ENCODE assay signal across 17 mouse cellular contexts in genomic region chr8:12535617-12536016, GRCm38 (mm10). TPM values are rescaled to one million over a fixed set of nuclear protein-coding genes. Genes with fewer than 3 reads are reported as not detected.
A peak's percentile ranks its signal among the peaks of the same experiment; 100 is the strongest.
DNase-seq lines count a peak whose midpoint lies in the region; ATAC-seq and TF ChIP-seq lines count a peak whose summit lies in the region.
"Had no signal": no experiment of that assay in that cellular context is flagged by ENCODE, and none has a peak within 500 bp of the region (broad histone marks: within the 10 kb centered on the region; RNA-seq: fewer than 3 reads in every experiment).

No protein-coding gene starts in this region.

- no peak overlapping the region for H3K27ac ChIP-seq in forebrain, postnatal 0 days (ENCODE audit: low read depth, low read length)
- H3K27ac ChIP-seq in forebrain, embryonic 11.5 days (ENCODE audit: low read depth, low read length), result no peak overlapping the region
- no peak overlapping the region for H3K27ac ChIP-seq in ES-Bruce4 (ENCODE audit: insufficient read depth, low read length)
- H3K27ac ChIP-seq: embryonic facial prominence, embryonic 12.5 days; left cerebral cortex, adult 2 months; liver, embryonic 12.5 days had no signal

- no peak for TF ChIP-seq POLR2A in ES-Bruce4 (IDR thresholded peaks at IDR 0.05; ENCODE audit: insufficient read depth, low read length)

- TF ChIP-seq EP300 in ES-Bruce4 (IDR thresholded peaks at IDR 0.05; ENCODE audit: insufficient read depth, low read depth, low read length), result no peak

- H3K9me3 ChIP-seq in forebrain, postnatal 0 days (ENCODE audit: low read length), result no peaks in the 10 kb centered on the region
- no peaks in the 10 kb centered on the region for H3K9me3 ChIP-seq in forebrain, embryonic 11.5 days (ENCODE audit: control insufficient read depth, low read length)
- H3K9me3 ChIP-seq in ES-Bruce4 (replicated peaks; ENCODE audit: control insufficient read depth, insufficient read depth, low read length, poor library complexity, severe bottlenecking), result no peaks in the 10 kb centered on the region
- H3K9me3 ChIP-seq: embryonic facial prominence, embryonic 12.5 days; liver, embryonic 12.5 days had no signal

- no peaks in the 10 kb centered on the region for H3K4me1 ChIP-seq in forebrain, postnatal 0 days (ENCODE audit: insufficient read depth)
- H3K4me1 ChIP-seq in forebrain, embryonic 11.5 days (replicated peaks; ENCODE audit: control insufficient read depth, insufficient read depth, low read length), result no peaks in the 10 kb centered on the region
- no peaks in the 10 kb centered on the region for H3K4me1 ChIP-seq in ES-Bruce4 (ENCODE audit: control insufficient read depth, insufficient read depth, low read length)
- H3K4me1 ChIP-seq: embryonic facial prominence, embryonic 12.5 days; liver, embryonic 12.5 days had no signal

- H3K9ac ChIP-seq in forebrain, postnatal 0 days, result no peak overlapping the region
- H3K9ac ChIP-seq in forebrain, embryonic 11.5 days (ENCODE audit: low read length), result no peak overlapping the region
- peak overlapping the region; percentile 23 for H3K9ac ChIP-seq in ES-Bruce4 (ENCODE audit: low read depth, poor library complexity, severe bottlenecking)
- H3K9ac ChIP-seq: embryonic facial prominence, embryonic 12.5 days; liver, embryonic 12.5 days had no signal

- DNase-seq in forebrain, postnatal 0 days, result peak; percentile 50
- no peak for DNase-seq in forebrain, embryonic 11.5 days (ENCODE audit: low spot score)
- peak; percentile 30 to 34 for DNase-seq in left cerebral cortex, postnatal 14 days (ENCODE audit: low spot score in 2 of 2)
- no peak for DNase-seq in left cerebral cortex, postnatal 36 days (ENCODE audit: low spot score in 2 of 2)
- peak; percentile 28 to 37 for DNase-seq in right cerebral cortex, adult 2 months (ENCODE audit: low spot score in 2 of 2)
- no peak for DNase-seq in embryo, embryonic 11 days
- DNase-seq: cerebellum, adult 9-10 months; gastrocnemius, postnatal 14 days; kidney, postnatal 36 days had no signal

- no peak overlapping the region for H3K4me2 ChIP-seq in forebrain, postnatal 0 days (ENCODE audit: low read depth)
- H3K4me2 ChIP-seq in forebrain, embryonic 11.5 days (ENCODE audit: low read depth, low read length, severe bottlenecking), result no peak overlapping the region
- H3K4me2 ChIP-seq: embryonic facial prominence, embryonic 12.5 days; liver, embryonic 12.5 days had no signal

- no peak overlapping the region for H3K4me3 ChIP-seq in forebrain, postnatal 0 days (ENCODE audit: low read depth, low read length)
- no peak overlapping the region for H3K4me3 ChIP-seq in forebrain, embryonic 11.5 days (ENCODE audit: low read depth, low read length)
- peak overlapping the region; percentile 18; the same call in 1 of the 2 replicates for H3K4me3 ChIP-seq in ES-Bruce4 (ENCODE audit: low read depth, low read length)
- H3K4me3 ChIP-seq: embryonic facial prominence, embryonic 12.5 days; left cerebral cortex, adult 2 months; liver, embryonic 12.5 days had no signal

- intact Hi-C loops in left cerebral cortex, postnatal 14 days (cut with DNase I), result no loop called here
- intact Hi-C loops in left cerebral cortex, postnatal 36 days (cut with DNase I), result no loop called here

- 35% methylated on average over 9 of the region's 9 CpGs for WGBS in forebrain, postnatal 0 days
- 94% methylated on average over 9 of the region's 9 CpGs for WGBS in forebrain, embryonic 11.5 days

- no peaks in the 10 kb centered on the region for H3K36me3 ChIP-seq in forebrain, postnatal 0 days (ENCODE audit: insufficient read depth)
- no peaks in the 10 kb centered on the region for H3K36me3 ChIP-seq in forebrain, embryonic 11.5 days (ENCODE audit: control insufficient read depth, insufficient read depth, low read length)
- H3K36me3 ChIP-seq in ES-Bruce4 (ENCODE audit: control insufficient read depth, insufficient read depth, low read length, poor library complexity, severe bottlenecking), result no peaks in the 10 kb centered on the region
- H3K36me3 ChIP-seq: embryonic facial prominence, embryonic 12.5 days; liver, embryonic 12.5 days had no signal

- ATAC-seq in forebrain, postnatal 0 days, result no peak
- no peak for ATAC-seq in forebrain, embryonic 11.5 days (replicated peaks; ENCODE audit: low FRiP score)
- ATAC-seq: liver, embryonic 12.5 days had no signal

- H3K27me3 ChIP-seq in forebrain, postnatal 0 days (ENCODE audit: insufficient read depth, low read length), result no peaks in the 10 kb centered on the region
- no peaks in the 10 kb centered on the region for H3K27me3 ChIP-seq in forebrain, embryonic 11.5 days (ENCODE audit: control insufficient read depth, insufficient read depth, low read length)
- H3K27me3 ChIP-seq in ES-Bruce4 (ENCODE audit: control insufficient read depth, insufficient read depth, low read length, poor library complexity, severe bottlenecking), result no peaks in the 10 kb centered on the region
- H3K27me3 ChIP-seq: embryonic facial prominence, embryonic 12.5 days had no signal

- no peak for TF ChIP-seq CTCF in forebrain, postnatal 0 days (IDR thresholded peaks at IDR 0.05; ENCODE audit: low read depth)
- no peak for TF ChIP-seq CTCF in ES-Bruce4 (IDR thresholded peaks at IDR 0.05; ENCODE audit: low read depth, low read length)

RNA-seq across cellular contexts. Expression of gene Spaca7, which starts 37.2 kb away (rescaled TPM):
- not detected in 2 replicates for total RNA-seq in forebrain, postnatal 0 days (2014; rRNA removed)
- polyA plus RNA-seq in forebrain, postnatal 0 days (2015; fragmentation: Nextera tagmentation; extraction: Ambion mirVana), result not detected in 2 replicates
- not detected in 2 replicates for polyA plus RNA-seq in forebrain, embryonic 11.5 days (2014; fragmentation: Nextera tagmentation; extraction: Ambion mirVana)
- total RNA-seq in left cerebral cortex, postnatal 14 days (2021), result not detected
- total RNA-seq in left cerebral cortex, postnatal 36 days (2021), result not detected
- polyA plus RNA-seq in ES-Bruce4 (2011; ENCODE audit: insufficient read depth, insufficient read length, low read depth, missing spikeins), result not detected in 2 replicates
- total RNA-seq: gastrocnemius, postnatal 14 days; left cerebral cortex, adult 2 months; megakaryocyte progenitor cell, adult 5-6 weeks had no signal
- polyA plus RNA-seq: C2C12; embryonic facial prominence, embryonic 12.5 days; heart, embryonic 14.5 days; liver, embryonic 12.5 days; spleen, adult 2 months had no signal

Comparison
In these comparisons a context has a peak if more than half of its experiments do, and no peak if none do; other contexts are left out.
1. DNase-seq: peak in forebrain, postnatal 0 days (single experiment), left cerebral cortex, postnatal 14 days (2 of 2) and right cerebral cortex, adult 2 months (2 of 2); none in forebrain, embryonic 11.5 days (single experiment), left cerebral cortex, postnatal 36 days (0 of 2) and embryo, embryonic 11 days (single experiment).